Mouse (Mus musculus) v-Abl transformed pro-B cells (cell line): Measurements from ENCODE around the gene Ipo5.

Experiments
- in situ Hi-C, 2 experiments: fragments of 400-800 bp; cut with MboI; formaldehyde crosslinking; loops; one replicate each; pipeline ENCODE4 v1.15.1; 2025; ENCODE audit not compliant: unreplicated experiment in 2 of 2

Gene Ipo5

DNA sequence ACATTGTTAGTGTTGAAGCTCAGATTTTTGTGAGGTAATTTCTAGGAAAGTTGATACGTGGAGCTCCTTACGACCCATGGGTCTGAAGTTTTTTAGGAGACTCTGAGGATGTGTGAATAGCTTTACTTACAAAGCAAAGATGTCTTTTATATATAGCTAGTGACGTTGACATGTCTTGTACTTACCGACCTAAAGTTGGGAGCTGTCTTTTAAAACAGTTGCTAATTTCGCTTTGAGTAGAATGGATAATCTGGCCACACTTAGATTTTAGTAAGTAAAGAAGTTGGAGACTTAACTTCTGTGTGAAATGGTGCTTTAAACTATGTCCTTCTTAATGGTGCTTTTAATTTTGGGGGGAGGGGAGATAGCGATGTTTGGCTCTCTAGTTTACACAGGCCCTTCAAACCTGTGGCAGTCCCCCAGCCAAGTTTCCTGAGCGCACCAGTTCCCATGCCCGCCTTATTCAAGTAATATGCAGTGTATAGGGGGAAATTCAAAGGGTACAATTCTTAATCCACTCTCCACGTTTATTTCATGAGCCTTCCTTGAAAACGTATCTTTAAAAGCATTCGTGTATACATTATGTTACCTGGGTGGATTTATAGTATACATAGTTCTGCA lies 1.2 kb downstream of the Ipo5 start:
- in situ Hi-C loops: loop anchor here (5.0 to 25.0 kb wide), 6 partner anchors 435 to 1975 kb away; partner anchors contain the start of genes Mbnl2 (in 2 of the 2), Rap2a (in 2 of the 2), Dnajc3 (in 1 of the 2) and Dock9 (in 1 of the 2)

DNA sequence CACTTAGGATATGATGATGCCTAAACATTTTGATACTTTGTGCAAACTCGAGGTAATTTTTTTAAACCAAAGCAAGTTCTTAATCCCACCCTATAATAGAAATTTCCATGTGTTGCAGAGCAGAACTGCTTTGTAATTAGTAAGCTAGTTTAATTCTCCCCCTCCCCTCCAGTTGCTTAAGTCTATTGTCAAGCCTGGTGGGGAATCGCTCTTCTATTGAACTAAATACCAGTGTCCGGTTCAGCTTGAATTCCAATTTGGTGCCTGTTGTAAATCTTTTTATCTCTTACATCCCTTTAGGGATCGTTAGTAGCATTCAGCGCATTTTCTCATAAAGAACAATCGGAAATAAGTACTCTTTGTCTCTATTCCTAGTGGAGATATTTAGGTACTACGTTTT lies 1.9 kb downstream of the Ipo5 start:
- in situ Hi-C loops: loop anchor here (5.0 to 25.0 kb wide), 6 partner anchors 436 to 1976 kb away; partner anchors contain the start of genes Mbnl2 (in 2 of the 2), Rap2a (in 2 of the 2), Dnajc3 (in 1 of the 2) and Dock9 (in 1 of the 2)

DNA sequence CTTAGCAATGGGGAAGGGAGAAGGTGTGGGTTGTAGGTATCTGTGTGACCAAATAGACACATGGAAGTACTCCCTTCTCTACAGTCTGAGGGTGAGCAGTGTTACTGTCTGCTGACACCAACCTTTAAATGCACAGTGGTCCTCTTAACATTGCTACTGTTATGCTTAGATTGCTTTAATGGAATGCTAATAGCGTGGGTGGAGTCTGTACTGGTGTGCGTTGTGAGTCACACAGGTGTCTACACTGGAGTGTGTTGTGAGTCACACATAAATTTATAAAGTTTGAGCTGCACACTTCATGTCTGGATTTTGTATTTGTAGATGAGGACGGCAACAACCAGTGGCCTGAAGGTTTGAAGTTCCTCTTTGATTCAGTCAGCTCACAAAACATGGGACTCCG lies 10.8 kb downstream of the Ipo5 start:
- in situ Hi-C loops: loop anchor here (25.0 kb wide), 4 partner anchors 635 to 1985 kb away; partner anchors contain the start of genes Mbnl2 (in 2 of the 2), Dnajc3 (in 1 of the 2), Dock9 (in 1 of the 2) and Dzip1 (in 1 of the 2)

DNA sequence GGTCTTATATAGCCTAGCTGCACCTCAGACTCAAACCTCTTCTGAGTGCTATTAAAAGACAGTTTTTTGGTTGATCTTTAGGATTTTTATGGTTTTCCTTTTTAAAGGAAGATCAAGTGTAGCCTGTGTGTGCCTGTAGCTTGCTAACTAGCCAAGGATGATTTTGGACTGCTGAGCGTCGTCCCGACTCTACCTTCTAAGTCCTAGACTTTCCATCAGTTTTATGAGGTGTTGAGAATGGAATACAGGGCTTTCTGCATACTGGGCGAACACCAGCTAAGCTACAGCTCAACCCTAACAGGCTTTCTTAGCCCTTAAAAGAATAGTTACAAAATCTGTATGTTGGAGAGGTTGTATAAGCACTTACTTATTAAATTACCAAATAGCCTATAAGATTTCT lies 13.0 kb downstream of the Ipo5 start:
- in situ Hi-C loops: loop anchor here (25.0 kb wide), 4 partner anchors 637 to 1987 kb away; partner anchors contain the start of genes Mbnl2 (in 2 of the 2), Dnajc3 (in 1 of the 2), Dock9 (in 1 of the 2) and Dzip1 (in 1 of the 2)

DNA sequence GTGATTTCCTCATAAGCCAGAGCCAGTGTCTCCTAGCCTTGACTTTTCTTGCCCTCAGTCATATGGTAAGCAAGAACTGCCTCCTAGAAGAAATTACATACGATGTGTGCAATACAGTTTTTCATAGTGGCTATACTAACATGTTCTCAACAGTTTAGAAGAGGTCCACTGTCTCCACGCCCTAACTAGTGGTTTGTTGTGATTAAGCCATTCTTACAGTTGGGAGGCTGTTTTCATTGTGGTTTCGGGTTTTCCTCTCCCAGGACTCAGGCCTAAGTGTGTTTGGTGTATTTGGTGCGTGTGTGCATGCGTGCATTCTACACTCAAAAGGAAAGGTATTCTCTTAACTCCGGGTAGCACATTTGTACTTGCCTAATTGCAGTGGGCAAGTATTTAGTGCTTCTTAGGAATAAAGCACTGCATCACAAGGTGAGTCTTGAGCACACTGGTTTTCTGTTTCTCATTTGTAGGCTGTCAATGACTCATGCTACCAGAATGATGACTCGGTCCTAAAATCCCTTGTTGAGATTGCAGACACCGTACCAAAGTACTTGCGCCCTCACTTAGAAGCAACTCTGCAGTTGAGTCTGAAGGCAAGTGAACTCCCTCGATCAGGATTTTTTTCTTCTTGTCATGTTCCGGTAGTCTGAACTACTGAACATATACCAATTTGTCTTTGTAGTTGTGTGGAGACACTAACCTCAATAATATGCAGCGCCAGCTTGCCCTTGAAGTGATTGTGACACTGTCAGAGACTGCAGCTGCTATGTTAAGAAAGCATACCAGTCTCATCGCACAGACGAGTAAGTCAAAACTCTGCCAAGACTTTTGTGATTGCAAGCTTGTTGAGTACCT lies 14.9 kb downstream of the Ipo5 start:
- in situ Hi-C loops: no loop called here

DNA sequence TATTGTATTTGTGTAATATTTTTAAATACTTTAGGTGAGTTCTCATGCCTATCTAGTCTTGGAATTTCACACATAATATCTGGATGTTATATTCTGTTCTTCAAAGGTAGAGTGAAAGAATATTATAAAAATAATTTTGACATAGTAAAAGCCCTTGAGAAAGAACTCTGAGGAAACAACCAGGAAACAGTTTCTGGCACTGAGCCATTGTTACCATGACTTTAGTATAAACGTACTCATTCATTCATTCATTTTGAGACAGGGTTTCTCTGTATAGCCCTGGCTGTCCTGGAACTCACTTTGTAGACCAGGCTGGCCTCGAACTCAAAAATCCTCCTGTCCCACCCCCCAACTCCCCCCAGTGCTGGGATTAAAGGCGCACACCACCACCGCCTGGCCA lies 20.2 kb downstream of the Ipo5 start:
- in situ Hi-C loops: no loop called here

DNA sequence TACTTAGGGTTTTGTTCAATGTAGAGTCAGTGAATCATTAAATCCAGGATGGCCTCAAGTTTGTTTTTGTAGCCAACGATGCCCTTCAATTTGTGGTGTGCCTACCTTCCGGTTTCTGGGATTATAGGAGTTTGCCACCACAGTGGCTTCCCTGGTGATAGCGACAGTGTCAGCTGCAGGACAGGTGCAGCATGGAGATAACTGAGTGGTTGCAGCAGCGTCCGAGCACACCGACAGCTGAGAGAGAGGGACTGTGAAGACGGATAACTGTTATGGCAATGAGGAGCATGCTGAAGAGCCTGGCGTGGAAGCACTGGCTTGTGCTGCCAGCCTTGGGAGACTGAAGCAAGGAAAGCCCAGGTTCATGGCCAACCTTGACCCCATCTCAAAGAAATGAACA lies 22.6 kb downstream of the Ipo5 start:
- in situ Hi-C loops: no loop called here

DNA sequence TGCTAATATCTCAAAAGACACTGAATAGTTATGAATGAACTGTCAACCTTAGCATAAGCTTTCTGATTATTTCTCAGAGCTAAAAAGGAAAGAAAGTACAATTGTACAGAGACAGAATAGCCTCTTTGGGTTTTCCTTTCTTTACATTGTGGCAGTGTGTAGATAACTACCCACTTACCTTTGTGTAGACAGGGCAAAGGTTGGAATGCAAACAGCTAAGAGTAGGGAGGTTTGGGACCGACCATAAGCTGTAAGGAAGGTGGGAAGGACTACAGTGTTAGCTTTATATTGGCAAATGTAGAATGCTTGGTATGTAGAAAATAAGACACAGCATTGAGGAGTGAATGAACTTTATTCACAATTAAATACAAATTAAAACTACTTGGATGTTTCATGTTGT lies 26.1 kb downstream of the Ipo5 start:
- in situ Hi-C loops: no loop called here

DNA sequence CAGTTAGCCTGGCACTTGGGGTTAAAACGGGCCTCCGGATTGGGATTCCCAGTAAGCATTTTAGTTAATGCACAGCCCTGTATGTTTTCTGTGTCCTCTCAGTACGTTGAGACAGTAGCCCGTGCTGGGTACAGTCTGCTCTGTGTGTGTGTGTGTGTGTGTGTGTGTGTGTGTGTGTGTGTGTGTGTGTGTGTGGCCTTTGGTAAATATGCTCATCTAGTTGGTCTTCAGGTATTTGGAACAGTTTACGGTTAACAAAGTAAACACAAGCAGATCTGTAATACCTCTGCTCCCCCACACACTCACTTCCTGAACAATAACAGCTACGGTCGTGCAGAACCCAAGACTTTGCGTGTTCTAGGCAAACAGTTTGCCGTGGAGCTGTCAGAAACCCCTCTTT lies 31.8 kb downstream of the Ipo5 start:
- in situ Hi-C loops: no loop called here

DNA sequence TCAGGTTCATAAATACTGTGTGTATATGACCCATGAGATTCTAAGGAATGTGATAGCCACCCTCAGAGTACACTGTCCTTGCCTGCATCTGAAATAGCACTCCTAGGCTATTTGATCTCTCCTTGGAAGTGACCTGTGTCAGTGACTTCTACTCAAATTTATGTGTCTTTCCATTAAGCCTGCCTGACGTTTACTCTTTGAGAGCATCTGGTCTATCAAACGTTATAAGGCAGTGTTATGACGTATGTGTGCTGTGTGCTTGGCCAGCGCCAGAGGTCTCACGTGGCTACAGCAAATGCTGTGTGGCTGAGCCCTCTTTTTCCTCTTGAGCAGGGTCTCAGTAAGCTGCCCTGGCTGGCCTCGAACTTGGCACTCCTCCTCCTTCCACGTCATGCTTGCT lies 34.1 kb downstream of the Ipo5 start:
- in situ Hi-C loops: no loop called here

DNA sequence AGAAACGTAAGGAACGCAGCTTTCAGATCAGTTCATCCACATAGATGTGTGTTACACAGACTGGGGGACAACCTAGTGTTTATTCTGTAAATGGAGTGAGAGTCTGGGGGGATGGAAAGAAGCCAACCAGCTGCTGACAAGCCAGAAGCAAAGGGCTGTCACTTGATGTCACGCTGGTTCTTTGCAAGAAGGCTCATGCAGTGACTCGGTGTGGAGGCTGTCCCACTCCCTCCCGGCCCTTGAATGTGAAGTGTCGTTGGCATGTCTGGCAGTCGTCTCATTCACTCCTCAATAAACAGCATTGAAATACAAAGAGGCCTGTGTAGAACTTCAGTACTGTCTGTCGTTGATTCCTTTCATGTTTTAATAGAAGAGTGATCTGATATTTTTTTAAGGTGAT lies 36.1 kb downstream of the Ipo5 start:
- in situ Hi-C loops: no loop called here

DNA sequence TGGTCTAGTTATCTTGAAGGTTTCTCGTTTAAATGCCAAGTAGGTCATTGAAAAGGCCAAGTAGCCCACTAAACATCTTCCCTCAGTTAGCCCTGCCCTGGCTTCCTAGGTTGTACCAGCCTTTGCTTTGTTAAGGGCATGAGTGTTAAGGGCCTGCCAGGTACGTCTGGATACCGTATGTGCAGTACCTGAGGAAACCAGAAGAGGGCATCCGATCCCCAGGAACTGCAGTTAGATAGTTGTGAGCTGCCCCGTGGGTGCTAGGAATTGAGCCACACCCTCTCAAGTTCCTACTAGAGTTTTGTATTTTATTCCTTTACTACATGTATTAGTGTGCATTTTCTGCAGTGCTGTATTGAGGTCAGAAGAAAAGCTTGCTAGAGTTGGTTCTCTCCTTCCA lies 38.0 kb downstream of the Ipo5 start:
- in situ Hi-C loops: no loop called here

DNA sequence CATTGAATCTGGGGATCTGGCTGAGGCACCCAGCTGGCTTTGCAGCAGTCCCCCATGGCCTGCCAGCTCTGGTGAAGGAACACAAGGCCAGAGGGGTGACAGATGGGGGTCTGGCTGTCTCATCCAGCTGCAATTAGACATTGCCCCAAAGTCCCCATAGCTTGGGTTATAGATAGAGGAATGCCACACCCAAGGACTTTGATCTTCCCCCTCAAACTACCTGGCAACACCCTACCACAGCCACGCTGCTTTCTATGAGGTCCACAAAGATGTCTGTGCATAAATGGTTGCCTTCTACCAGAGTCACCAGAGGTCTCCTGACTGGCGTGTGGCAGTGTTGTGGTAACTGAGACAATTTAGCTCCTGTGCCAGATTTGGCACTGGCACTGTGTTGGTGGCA lies 39.0 kb downstream of the Ipo5 start:
- in situ Hi-C loops: loop anchor here in 1 of 2 experiments (25.0 kb wide), 1 partner anchor 113 kb away; no protein-coding TSS in a partner anchor

DNA sequence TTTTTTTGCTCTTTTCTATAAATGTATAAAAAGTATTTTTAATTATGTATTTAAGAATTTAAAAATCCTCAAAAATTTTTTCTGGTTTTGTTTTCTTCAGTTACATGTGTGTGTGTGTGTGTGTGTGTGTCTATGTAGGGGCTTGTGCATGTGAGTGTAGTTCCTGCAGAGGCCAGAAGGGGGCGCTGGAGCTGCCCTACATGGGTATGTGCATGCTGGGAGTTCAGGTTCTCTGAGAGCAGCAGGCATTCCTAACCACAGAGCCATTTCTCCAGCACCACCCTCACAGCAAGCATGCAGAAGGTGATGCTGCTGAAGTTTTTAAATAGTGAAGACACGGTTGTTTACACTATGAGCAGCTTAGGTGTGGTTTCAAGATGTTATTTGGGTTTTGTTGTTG lies 41.4 kb downstream of the Ipo5 start:
- in situ Hi-C loops: loop anchor here in 1 of 2 experiments (25.0 kb wide), 1 partner anchor 115 kb away; no protein-coding TSS in a partner anchor

DNA sequence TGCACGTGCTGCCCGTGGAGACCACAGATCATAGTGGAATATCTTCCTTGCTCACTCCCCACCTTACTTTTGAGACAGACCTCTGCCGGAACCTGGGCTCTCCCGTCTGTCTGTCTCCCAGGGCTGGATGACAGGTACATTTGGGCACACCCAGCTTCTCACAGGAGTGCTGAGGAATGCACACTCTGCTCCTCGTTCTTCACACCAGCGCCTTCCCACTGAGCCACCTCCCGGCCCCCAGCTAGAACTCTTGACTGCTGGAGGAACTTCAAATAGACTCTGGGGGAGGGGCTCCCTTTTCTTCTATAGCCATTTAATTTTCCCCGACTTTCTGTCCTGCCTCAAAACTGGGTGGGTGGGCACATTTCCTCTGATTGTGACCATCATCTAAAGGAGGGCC lies 49.5 kb downstream of the Ipo5 start:
- in situ Hi-C loops: loop anchor here in 1 of 2 experiments (25.0 kb wide), 1 partner anchor 123 kb away; no protein-coding TSS in a partner anchor

DNA sequence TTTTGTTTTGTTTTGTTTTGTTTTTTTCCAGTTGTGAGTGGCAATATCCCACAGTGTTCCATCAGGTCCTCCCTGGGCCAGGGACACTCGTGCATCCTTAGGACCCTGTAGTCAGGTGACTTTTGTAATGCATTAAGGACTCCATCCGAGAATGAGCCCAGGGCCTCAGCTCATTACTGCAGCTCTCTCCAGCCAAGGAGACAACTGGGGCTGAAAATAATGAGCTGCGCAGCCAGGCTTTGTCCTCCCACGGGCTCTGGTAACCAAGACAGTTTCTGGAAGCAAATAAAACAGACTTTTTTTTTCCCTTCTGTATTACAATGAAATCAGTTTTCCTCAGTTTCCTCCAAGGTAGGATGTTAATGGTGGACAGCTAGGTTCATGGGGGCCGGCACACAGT lies 50.0 kb downstream of the Ipo5 start:
- in situ Hi-C loops: loop anchor here in 1 of 2 experiments (25.0 kb wide), 1 partner anchor 124 kb away; no protein-coding TSS in a partner anchor

DNA sequence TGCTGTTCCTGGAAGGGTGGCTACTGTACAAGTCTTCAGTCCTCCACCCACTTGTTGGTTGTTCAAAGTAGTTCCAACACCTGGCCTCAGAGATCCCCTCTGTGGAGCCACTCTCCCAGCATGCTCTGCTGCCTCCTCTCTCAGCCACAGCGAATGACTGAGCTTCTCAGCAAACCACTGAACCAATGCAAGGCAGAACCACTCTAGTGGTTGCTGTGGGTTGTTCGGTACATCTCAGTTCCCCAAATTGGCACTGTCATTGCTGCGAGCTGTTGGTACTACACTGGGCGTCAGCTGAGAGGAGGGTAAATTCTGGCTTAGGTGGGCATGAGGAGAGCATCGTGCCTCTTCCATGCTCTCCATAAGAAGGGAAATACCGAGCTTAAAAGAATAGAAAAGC lies 56.0 kb downstream of the Ipo5 start:
- in situ Hi-C loops: loop anchor here (5.0 to 25.0 kb wide), 2 partner anchors 130 kb away; no protein-coding TSS in a partner anchor

DNA sequence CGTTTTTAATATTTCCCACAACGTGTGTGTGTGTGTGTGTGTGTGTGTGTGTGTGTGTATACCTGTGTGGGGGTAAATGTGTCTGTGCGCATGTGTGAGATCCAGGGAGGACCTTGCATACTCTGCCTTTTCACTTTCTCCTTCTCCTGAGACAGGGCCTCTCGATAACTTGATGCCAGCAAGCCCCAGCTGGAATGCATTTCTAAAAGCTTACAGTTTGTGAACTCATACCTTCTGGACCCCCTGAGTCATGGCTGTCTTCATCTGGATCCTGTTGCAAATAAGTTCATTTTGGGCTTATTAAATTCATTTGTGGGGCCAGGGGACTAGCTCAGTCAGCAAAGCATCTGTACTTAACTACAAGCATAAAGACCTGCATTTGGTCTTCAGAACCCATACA lies 57.7 kb downstream of the Ipo5 start:
- in situ Hi-C loops: loop anchor here (5.0 to 25.0 kb wide), 2 partner anchors 131 kb away; no protein-coding TSS in a partner anchor

DNA sequence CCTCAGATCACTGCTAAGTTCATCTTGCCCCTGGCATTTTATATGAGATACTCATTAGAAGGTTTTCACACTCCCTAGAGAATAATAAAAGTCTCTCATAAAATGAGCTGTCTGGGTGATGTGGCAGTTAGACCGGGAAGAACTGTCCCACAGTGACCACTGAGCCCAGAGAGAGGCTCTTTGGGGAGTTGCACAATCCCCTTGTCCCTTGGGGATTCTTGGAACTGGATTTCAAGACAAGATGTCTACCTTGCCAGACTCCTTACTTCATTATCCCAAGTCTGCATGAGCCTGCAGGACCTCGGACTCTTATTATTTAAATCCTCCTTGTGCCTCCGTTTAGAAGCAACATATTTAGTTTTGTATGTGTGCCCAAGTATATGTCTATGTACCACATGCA lies 58.6 kb downstream of the Ipo5 start:
- in situ Hi-C loops: loop anchor here (5.0 to 25.0 kb wide), 3 partner anchors 132 to 485 kb away; no protein-coding TSS in a partner anchor

DNA sequence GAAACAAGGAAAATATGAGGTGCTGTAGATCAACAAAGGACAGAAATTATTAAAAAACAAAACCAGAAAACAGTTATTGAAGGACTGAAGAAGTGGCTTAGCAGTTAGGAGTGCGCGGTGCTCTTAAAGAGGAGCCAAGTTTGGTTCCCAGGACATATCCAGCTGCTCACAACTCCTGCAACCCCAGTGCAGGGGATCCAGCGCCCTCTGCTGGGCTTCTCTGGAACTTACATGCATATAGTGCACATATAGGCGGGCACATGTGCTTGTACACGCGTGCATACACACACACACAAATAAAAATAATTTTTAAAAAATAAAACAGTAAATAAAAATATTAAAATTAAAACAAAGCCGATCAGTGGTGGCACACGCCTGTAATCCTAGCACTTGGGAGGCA lies 59.6 kb downstream of the Ipo5 start:
- in situ Hi-C loops: loop anchor here (10.0 to 25.0 kb wide), 2 partner anchors 133 to 484 kb away; no protein-coding TSS in a partner anchor

DNA sequence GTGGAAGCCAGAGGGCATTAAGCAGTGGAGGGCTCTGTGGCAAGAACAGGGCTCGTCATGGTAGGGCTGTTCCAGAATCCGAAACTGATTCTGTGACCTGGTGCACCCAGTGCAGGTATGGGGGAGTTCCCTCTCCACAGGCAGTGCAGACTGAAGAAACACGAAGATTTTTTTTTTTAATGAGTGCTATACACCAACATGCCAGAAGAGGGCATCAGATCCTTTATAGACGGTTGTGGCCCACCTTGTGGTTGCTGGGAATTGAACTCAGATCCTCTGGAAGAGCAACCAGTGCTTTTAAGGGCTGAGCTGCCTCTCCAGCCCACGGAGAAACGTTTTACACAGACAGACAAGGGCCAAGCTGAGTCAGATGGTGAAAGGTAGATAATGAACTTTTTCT lies 60.3 kb downstream of the Ipo5 start:
- in situ Hi-C loops: loop anchor here (10.0 to 25.0 kb wide), 2 partner anchors 134 to 483 kb away; no protein-coding TSS in a partner anchor
